Mouse (Mus musculus) megakaryocyte, embryonic 14.5 days (primary cell): ENCODE measurements around the gene Phykpl.

ENCODE experiments used
- FLI1 ChIP-seq: IDR thresholded peaks from 2 replicates; pipeline ENCODE4 v1.6.1; 2012; ENCODE audit warnings: low read length, inconsistent platforms, mixed read lengths
- GATA1 ChIP-seq: IDR thresholded peaks from 3 replicates; pipeline ENCODE4 v1.6.1; 2012; ENCODE audit warnings: mixed read lengths, low read length, inconsistent platforms, borderline replicate concordance

DNA sequence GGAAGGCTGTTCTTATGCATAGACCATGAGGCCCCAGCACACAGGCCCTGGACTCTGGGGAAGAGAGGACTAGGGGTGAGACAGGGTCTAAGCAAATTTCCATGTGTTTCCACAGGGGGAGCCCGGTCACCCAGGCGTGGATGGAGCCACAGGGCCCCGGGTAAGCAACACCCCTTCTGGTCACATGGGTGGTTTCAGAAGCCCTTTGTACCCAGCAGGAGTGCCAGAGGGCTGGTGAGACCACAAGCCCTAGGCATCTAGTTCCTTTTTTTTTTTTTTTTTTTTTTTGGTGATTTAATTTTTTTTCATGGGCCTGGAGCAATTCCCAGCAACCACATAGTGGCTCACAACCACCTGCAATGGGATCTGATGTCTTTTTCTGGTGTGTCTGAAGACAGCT, 19.5 kb upstream of the Phykpl start:
- TF ChIP-seq GATA1: no peak
- TF ChIP-seq FLI1: no peak
